Mouse (Mus musculus): ENCODE data around the gene Prg3. TPM values are rescaled to one million over a fixed set of nuclear protein-coding genes. Genes with fewer than 3 reads are reported as not detected.

Prg3 gene
- total RNA-seq, 2 experiments from 2014 or later = not detected

DNA sequence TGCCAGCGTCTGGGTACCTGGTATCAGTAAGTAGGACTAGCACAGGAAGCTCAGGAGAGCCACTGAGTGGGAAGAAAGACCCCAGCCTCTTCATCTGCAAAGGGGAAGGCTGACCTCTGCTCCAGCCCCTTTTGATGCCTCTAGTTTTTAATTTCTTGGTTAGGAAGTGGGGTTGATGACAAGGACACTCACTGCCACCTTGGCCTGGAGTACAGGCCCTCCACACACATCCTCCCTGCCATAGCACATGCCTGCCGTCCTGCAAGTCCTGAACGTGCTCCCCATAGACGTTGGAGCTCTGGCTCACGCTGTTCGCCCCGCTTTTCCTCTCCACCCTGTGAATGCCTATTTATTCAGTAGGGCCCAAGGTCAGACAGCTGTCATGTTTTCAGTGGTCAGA lies 18.6 kb downstream of the Prg3 start:
- Histone ChIP-seq H3K4me3 (no peak overlapping the region), H3K27ac (no peak overlapping the region)
- no peak for DNase-seq (ENCODE audit: low spot score in 2 of 2)
- TF ChIP-seq CTCF (conservative IDR thresholded peaks at IDR 0.05) = no peak

DNA sequence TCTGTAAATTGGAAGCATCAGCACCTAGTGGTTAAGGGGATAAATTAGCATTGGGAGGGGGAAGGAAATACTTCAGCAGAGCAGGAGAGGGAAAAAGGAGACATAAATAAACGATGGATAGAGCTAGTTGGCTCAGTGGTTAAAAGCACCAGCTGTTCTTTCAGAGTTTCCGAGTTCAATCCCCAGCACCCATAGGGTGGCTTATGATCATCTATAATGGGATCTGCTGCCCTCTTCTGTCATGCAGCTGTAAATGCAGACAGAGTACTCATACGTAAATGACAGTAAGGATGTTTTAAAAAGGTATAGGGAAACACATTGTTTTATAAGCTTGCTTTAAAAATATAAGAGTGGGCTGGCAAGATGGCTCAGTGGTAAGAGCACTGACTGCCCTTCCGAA lies 19.7 kb downstream of the Prg3 start:
- peak; percentile 87 for TF ChIP-seq CTCF (conservative IDR thresholded peaks at IDR 0.05)
- no peak overlapping the region for H3K4me3 ChIP-seq
- DNase-seq (ENCODE audit: low spot score in 2 of 2) = no peak
- H3K27ac ChIP-seq = no peak overlapping the region

DNA sequence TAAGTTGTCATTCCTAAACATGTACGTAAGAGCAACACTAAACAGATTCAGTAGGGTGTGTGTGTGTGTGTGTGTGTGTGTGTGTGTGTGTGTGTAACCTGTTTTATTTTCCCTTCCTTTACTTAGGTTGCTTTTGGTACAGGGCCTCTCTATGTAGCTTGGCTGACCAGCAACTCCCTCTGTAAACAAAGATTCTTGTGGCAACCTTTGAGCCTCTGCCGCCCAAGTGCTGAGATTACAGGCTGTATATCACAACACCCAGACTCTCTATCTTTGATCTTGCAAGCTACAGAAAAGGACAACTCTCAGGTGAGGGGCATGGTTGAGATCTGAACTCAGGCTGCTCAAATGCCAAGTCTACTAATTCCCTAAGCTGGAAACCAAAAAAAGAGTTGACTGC lies 21.2 kb downstream of the Prg3 start:
- no peak overlapping the region for H3K27ac ChIP-seq
- TF ChIP-seq CTCF (conservative IDR thresholded peaks at IDR 0.05) = no peak

DNA sequence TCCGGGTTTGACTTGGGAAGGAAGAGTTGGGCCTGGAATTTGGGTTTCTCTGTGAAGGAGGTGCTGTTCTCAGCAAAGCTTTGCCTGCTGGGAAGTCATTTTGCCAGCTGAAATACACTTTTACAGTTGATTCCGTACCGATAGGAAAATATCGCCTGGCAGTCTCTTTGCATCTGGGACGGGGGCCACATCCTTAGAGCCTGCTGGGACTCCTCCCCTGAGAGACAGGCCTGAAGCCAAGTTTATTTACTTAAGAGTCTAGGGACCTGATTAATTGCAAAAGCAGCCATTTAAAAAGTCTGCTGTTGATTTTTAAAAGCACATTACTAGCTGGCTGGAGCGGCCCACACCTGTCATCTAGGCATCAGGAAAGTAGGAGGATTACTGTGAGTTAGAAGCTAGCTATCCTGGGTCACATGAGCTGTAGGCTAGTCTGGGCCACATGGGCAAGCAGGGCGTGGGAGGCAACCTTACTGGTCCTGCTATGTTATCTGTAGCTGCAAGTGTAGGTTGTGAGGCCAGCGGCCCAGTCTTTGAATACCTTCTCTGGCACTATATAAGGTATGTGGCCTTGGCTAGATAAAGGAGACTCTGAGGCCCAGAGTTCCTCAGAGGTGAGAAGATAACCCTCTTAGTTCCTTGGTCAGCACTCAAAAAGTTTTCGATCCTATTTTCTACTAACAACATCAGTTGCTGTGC lies 24.0 kb downstream of the Prg3 start:
- no peak for TF ChIP-seq CTCF (conservative IDR thresholded peaks at IDR 0.05)
- no peak for DNase-seq (ENCODE audit: low spot score in 2 of 2)
- no peak overlapping the region for H3K4me3 ChIP-seq
- peak overlapping the region; percentile 58 for H3K27ac ChIP-seq

More for the DNA sequence above, 21.2 kb downstream of the Prg3 start:
- no peak for DNase-seq (ENCODE audit: low spot score in 2 of 2)
- no peak overlapping the region for H3K4me3 ChIP-seq

DNA sequence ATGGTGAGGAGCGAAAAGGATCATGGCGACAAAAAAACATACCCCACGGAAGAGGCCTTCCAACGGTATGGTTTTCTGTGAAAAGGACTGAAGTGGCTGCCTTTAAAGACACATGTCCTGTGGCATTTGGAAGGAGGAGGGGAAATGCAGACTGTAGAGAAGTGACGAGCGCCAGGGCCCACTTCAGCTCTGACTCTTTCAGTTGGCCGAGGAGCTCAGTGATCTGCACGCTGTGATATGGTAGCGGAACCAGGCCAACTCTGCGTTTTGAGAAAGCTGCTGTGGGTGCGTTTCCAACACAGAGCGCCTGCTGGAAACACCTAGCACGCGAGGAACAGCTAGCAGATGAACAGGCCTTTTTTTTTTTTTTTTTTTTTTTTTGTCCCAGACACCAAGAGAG lies 24.7 kb downstream of the Prg3 start:
- Histone ChIP-seq H3K4me3 (no peak overlapping the region), H3K27ac (no peak overlapping the region)
- DNase-seq (ENCODE audit: low spot score in 2 of 2) = no peak
- no peak for TF ChIP-seq CTCF (conservative IDR thresholded peaks at IDR 0.05)

DNA sequence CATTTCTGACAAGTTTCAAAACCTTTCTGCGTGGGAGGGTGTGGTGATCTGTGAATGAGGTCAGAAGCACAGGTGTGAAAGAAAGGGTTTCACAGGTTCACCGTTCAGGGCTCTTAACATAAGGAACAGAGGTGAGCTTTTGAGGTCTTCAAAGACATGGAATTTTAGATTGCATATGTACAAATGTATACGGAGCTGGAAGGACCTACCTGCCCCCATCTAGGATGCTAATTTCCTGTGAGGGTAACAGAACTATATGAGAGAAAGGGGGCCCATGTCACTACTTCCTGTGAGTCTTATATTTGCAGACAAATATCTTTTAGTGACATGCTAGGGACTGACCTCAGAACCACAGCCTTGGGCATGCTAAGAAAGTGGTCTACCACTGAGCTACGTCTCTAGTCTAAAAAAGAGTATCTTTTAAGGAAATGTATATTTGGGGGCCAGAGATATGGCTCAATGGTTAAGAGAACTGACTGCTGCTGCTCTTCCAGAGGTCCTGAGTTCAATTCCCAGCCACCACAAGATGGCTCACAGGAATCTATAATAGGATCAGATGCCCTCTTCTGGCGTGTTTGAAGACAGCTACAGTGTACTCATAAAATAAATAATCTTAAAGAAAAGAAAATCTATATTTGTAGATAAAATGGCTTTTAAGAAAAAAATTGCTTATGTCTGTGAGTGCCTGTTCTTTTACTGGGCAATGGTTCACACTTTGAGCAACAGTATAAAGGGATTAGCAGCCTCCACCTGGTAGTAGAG lies 26.0 kb downstream of the Prg3 start:
- Histone ChIP-seq H3K4me3 (no peak overlapping the region), H3K27ac (peak overlapping the region; percentile 72)
- peak; percentile 59 for TF ChIP-seq CTCF (conservative IDR thresholded peaks at IDR 0.05)
- no peak for DNase-seq (ENCODE audit: low spot score in 2 of 2)

DNA sequence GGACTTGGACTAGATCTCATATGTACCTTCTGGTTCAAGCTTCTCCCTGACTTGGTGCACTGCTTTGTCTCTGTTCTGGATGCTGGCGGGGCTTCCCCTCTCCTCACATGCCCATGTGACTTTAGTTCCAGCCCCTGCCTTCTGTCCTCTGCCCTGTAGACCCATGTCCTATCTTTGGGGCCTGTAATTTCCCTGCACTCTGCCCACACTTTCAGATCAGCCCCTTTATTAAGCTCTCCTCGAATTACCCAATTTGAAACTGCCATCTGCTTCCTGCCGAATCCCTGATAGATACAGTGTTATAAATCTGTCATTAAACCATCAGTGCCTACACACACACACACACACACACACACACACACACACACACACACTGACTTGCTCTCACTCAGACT lies 26.6 kb downstream of the Prg3 start:
- Histone ChIP-seq H3K27ac (peak overlapping the region; percentile 72), H3K4me3 (no peak overlapping the region)
- TF ChIP-seq CTCF (conservative IDR thresholded peaks at IDR 0.05) = no peak
- DNase-seq (ENCODE audit: low spot score in 2 of 2) = peak; percentile 52 to 63

DNA sequence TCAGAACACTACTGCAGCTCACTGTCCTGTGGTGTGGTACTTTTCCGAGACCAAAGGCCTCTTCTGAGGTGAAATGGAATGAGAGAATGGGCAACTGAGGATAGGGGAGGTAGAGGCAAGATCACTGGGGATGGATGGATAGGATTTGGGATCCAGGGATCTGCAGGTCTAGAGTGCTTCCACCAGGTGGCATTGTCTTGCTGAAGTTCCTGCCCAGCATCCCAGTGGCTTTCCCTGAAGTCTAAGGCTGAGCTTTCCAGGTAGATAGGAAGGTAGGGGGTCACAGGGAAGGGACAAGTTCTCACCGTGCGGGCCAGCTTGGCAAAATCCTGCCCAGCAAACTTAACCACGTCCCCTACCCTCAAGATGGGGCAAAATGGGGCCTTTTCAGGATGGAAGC lies 34.0 kb downstream of the Prg3 start:
- H3K27ac ChIP-seq = no peak overlapping the region
- TF ChIP-seq CTCF (conservative IDR thresholded peaks at IDR 0.05) = peak; percentile 83
- H3K4me3 ChIP-seq = no peak overlapping the region
- peak in 1 of 2 experiments; percentile 43 for DNase-seq (ENCODE audit: low spot score in 2 of 2)

DNA sequence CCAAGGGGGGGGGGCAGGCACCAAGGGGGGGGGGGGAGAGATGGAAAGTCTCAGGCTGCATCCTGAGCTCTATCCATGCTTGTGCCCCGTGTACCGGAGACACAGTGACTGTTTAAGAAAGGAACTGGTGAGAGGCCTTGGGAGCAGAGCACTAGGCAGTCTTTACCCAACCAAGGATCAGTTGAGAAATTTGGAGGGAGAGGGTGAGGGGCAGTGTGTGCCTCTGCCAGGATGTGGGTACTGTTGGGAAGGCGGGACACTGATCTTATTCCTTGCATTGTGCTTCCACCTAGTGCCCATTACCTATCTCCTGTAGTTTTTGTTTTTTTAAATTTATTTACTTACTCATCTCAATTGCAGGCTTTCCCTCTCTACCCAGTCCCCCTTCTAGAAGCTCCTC lies 38.2 kb downstream of the Prg3 start:
- TF ChIP-seq CTCF (conservative IDR thresholded peaks at IDR 0.05) = 0 out of 2 replicates have a peak, but pooled peaks have one; percentile 17
- DNase-seq (ENCODE audit: low spot score in 2 of 2) = no peak
- Histone ChIP-seq H3K4me3 (no peak overlapping the region), H3K27ac (no peak overlapping the region)

DNA sequence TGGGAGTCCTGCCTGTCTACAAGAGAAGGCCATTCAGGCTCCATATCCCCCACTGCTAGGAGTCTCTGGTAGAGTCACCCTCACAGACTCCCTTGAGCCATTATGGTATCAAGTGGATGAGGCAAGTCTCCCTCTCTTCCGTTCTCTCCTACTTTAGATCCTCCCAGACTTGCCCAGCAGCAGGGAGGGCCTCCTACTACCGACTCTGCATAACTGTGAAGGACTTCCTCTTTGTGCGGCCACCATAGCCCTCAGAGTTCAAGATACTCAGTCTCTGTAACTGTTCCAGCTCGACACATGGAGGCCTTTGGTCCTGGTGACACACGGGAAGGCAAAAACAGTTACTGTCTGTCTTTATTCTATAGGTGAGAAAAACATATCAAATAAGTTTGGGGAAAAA lies 39.3 kb downstream of the Prg3 start:
- no peak overlapping the region for H3K27ac ChIP-seq
- TF ChIP-seq CTCF (conservative IDR thresholded peaks at IDR 0.05) = no peak
- no peak for DNase-seq (ENCODE audit: low spot score in 2 of 2)
- H3K4me3 ChIP-seq = no peak overlapping the region

DNA sequence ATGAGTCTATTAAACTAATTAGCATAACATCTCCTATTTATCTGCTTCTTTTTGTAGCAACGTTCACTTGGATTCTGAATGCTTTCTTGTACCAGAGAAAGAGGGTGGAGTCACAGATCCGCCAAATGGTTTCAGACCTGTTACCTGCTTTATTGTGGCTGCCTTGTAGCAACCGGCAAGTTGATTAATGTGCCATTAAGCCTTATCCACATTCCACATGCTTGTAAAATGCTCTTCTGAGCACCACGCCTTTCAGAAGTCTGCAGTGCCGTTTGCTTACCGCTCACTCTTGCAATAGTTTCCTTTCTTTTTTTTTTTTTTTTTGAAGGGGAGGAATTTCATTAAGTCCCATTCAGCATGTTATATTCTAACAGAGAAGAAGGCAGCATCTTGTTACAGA lies 41.9 kb downstream of the Prg3 start:
- TF ChIP-seq CTCF (conservative IDR thresholded peaks at IDR 0.05) = no peak
- H3K4me3 ChIP-seq = no peak overlapping the region

DNA sequence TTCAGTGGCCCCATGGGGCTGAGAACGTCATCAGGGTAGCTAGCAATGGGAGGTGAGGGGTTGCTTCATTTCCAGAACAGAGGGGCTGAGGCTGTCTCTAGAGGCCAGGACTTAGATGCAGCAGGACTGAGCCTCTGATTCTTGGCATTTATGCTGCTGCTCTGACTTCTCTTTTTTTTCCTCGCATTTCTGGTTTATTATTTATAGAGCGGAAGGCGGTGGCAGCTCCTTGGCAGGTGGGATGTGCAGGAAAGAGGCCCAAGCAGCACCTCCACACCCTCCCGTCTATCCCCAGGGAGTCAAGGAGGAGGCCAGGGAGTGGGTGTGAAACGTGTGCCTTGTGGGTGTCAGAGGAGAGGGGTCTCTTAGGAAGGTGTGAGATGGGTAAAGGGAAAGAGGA lies 43.0 kb downstream of the Prg3 start:
- no peak for DNase-seq (ENCODE audit: low spot score in 2 of 2)
- Histone ChIP-seq H3K27ac (no peak overlapping the region), H3K4me3 (no peak overlapping the region)
- TF ChIP-seq CTCF (conservative IDR thresholded peaks at IDR 0.05) = no peak

More for the DNA sequence above, 41.9 kb downstream of the Prg3 start:
- no peak overlapping the region for H3K27ac ChIP-seq
- DNase-seq (ENCODE audit: low spot score in 2 of 2) = no peak

DNA sequence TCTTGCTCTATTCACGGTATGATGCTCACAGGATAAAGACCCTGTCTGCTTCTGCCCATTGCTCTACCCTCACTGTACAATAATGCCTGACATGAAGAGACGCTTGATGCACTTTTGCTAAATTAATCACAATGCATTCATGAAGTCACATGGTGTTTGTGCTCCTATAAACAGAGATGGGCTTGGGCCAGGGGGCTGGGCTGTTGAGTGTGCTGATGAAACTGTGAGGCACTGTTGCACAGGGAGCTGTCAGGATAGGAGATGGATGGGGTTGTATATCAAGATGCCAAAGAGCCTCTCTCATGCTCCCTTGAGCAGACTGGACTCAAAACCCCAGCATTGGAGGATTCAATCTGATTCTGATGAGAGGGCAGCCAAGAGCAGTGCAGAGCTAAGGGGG lies 45.1 kb downstream of the Prg3 start:
- TF ChIP-seq CTCF (conservative IDR thresholded peaks at IDR 0.05) = no peak

DNA sequence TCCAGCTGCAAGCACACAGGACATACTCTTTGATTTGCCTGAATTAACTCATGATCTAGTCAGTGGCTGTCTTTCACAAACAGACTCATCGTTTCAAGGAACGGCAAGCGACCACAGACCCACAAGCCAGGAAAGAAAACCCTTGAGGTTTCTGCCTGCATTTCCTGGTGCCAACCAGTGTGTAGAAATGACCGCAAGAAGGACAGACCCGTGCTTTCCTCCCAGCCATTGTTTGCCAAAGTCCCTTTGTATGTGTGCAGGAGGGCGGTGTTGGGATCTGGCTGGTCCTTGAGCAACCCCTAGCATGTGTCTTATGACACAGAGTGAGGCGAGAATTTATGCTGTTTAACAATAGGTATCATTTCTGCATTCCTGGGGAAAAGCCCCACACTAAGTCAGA lies 46.2 kb downstream of the Prg3 start:
- Histone ChIP-seq H3K4me3 (no peak overlapping the region), H3K27ac (no peak overlapping the region)
- no peak for DNase-seq (ENCODE audit: low spot score in 2 of 2)
- no peak for TF ChIP-seq CTCF (conservative IDR thresholded peaks at IDR 0.05)

More for the DNA sequence above, 45.1 kb downstream of the Prg3 start:
- Histone ChIP-seq H3K27ac (no peak overlapping the region), H3K4me3 (no peak overlapping the region)
- DNase-seq (ENCODE audit: low spot score in 2 of 2) = no peak
